Mouse (Mus musculus) right cerebral cortex, postnatal 10 days (tissue): ENCODE data around the gene Lenep.

Experiments used
- DNase-seq, 2 experiments: peaks; one replicate each; pipeline ENCODE4 v3.0.0; 2021; ENCODE audit warnings: low spot score in 2 of 2

The Lenep gene

DNA sequence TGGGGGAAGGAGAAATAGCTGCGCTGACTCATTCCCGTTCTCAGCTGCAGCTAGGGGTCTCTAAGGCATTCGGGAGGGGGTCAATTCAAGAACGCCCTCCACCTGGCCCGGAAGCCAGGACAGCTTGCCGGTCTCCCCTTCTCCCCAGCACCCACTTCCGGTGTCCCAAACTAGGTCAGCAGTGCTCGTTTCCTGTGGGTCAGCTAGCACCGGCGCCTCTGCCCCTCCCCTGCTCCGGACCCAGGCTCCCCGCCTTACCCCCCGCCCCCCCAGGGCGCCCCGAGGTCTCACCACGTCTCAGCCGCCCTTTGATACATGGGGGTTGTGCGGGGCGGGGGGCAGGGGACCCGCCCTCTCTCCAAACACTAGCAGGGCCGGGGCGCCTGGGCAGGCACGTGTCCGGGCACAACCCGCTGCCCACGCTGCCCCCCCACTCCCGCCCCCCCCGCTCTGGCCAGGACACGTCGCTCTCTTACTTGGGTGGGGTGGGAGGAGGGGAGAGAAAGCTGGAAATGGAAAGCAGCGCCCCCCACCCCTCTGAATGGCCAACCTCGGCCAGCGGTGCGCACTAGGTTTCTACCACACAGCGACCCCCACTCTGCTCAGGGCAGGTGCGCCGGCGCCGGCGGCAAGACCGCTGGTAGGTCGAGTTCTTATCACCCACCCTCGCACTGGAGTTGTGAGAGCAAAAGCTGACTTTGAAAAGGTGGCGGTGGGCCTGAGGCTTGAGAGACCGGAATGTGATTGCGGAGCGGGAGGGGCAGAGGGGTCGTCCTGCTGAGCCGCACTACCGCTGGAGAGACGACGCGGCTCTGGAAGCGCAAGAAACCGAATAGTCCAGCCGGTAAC is 10.7 kb downstream of the Lenep start:
- DNase-seq, result peak in 1 of 2 experiments; percentile 62

GRCm38 (mm10) chr3:89390699-89391662 is 11.6 kb downstream of the Lenep start:
- DNase-seq, result peak in 1 of 2 experiments; percentile 40

DNA sequence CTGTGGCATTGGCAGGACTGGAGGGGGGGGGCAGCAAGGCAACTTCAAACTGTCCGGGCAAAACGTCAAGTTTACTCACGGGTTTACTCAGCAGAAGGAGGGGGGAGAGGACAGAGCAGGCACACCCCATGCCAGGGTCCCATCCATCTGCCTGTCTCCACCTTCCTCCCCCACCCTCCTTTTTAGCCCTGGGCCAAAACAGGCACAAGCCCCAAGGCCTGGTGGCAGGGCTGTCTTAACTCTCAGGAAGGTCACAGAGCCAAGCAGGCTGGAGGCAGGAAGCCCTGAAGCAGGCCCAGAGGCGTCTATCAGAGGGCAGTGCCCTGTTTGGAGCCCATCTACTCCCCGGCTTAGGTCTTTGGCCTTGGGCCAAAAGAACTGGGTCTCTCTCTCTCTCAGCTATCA is 12.5 kb downstream of the Lenep start:
- DNase-seq, result peak in 1 of 2 experiments; percentile 48

DNA sequence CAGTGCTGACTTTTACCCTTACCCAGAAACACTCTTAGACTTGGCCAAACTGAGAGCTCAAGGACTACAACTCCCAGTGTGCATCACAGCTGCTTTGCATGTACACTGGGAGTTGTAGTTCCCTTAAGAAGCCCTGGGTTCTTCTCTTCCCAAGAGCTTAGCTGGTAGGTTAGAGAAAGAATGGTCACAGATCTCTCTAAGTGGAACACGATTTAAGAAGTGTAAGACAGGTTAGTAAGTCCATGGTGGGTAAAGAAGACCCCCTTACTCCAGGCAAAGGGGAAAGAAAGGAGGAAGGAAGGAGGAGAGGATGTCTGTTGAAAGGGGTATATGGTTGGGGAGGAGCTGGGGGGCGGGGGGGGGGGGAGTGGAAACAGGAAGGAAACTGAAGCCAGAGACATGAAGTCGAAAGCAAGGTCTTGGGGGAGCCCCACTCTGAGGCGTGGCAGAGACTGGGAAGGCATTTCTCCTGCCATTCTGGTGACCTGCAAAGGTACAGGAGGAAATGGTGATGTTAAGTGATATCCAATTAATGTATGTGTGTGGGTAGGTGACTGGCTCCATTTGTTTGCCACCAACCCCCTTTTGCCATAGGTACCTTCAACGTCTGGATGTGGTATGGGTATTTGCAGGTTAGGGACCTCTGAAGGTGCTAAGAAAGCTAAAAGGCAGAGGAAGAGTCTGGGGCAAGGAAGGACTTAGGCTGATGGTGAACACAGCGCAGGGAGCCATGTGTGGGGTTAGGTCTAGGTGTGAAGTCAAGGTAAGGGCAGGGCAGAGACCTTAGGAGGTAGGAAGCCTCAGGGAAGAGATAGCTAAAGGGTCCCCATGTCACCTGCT is 13.5 kb downstream of the Lenep start:
- peak; percentile 42 to 71 for DNase-seq

- peak; percentile 77 to 82 for DNase-seq
Observed at GRCm38 (mm10) chr3:89388134-89388881, 14.3 kb downstream of the Lenep start.

DNA sequence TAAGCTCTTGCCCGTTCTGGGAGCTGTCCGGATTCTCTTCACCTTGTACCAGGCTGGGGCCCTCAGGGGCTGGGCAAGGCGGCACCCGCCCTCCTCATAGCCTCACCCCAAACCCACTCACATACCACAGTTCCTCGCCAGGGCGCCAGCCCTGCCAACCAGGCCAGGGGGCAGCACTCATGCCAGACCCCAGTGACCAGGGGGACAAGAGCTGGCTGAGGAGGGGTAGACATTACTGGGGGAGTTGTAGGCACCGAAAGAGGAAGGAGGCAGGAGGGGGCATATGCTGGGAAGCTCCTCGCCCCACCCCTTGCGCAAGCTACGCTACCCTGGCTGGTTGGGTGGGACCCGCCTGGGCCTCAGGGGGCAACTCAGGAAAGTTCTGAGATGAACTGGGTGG is 15.0 kb downstream of the Lenep start:
- peak in 1 of 2 experiments; percentile 38 for DNase-seq

- DNase-seq, result no peak
Observed at GRCm38 (mm10) chr3:89386438-89387420, 15.9 kb downstream of the Lenep start.

- no peak for DNase-seq
Observed at GRCm38 (mm10) chr3:89385451-89385850, 17.1 kb downstream of the Lenep start.

DNA sequence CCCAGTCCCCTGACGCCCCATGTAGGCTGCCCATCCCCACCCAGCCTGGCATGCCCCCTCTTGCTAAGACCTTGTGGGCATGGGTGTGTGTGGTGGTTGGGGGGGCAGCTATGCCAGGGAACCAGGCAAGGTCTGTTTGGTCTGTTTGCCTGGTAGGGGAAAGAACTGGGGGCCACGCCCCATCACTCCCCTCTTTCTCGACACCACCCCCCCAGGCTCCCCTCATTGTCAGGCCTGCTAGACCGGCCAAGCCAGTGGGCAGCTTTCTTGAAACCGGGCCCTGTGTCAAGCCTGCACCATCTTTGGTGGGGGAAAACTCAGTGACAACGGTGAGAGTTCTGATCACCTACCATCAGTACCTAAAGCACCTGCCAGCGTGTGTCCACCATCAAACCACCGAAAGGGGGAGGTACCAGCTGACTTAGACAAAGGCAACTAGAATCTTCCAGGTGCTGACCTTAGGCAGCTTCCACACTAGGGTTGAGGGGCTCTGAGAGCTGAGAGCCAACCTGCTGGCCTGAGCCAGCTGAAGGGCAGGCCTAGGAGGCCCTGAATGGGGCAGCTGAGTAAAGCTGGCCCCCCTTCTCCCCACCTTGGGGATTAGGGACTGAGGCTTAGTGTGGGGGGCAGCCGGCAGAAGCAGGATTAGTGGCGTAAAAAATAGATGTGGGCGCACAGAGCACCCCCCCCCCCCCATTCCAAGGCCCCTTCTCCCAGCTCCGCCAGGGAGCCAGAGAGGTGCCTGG is 18.1 kb downstream of the Lenep start:
- no peak for DNase-seq

GRCm38 (mm10) chr3:89383651-89384255 is 18.8 kb downstream of the Lenep start:
- no peak for DNase-seq

DNA sequence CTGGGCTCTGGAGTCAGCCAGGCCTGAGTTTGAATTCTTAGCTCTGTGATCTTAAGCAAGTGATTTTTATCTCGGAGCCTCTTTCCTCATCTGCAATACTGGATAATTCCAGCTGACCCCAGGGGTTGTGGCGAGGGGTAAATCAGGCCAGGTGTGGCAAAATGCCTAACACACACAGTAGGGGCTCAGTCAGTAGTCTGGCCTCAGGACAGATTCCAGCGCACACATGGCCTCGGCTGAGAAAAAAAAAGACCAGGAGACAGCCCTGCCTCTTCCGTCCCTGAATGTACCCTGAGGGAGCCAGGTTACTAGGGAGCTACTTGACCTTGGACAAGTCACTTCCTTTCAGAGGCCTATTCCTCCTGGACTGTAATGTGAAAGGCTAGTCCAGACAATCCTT is 19.6 kb downstream of the Lenep start:
- no peak for DNase-seq

DNA sequence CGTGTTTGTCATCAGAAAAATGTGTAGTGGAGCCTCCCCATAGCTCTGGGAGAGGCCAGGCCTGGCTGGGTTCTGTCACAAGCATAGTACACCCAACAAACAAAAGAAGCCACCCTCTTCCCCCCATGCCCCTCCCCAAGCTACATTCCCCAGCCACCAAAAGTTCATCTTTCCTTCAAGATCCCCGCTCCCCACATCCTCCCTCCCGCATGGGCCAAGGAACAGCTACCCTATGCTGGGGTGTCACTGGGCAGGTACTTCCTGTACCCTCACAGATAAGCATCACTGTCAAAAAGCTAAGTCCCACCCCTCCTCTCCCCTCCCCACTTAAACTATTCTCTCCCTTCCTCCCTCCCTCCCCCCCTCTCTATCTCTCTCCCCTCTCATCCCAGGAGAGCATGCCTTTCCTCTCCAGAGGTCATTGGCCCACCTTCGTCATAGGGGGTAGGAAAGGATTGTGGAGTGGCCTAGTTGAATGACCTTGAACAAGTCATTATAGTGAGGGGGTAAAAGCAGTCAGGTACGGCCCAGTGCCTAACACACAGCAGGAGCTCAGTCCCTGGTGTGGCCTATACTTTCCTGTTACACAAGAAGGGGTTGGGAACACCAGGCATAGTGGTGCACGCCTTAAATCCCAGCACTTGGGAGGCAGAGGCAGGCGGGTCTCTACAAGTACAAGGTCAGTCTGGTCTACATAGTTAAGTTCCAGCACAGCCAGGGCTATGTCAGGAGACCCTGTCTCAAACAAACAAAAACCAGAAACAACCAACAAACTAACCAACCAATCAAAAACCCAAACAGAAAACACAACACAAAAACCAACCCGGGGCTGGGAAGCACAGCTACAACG is 20.3 kb downstream of the Lenep start:
- no peak for DNase-seq

GRCm38 (mm10) chr3:89381233-89381632 is 21.4 kb downstream of the Lenep start:
- DNase-seq, result no peak

DNA sequence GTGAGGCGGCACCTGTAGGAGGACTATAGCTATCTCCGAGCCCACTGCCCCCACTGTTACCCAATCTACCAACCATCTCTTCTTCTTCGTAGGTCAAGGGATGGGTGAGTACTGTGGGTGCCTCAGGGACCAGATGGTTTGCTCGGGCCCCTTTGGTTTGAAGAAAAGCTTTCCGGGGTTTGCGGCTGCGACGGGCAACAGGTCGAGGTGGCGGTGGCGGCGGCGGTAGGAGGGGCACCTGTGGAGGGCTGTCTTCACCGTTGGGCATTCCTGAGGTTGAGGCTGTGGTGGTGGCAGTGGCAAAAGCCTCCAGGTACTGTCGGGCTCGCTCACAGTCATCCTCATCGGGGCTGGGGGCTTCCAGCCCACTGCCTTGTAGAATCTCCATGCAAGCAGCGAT is 21.9 kb downstream of the Lenep start:
- no peak for DNase-seq

DNA sequence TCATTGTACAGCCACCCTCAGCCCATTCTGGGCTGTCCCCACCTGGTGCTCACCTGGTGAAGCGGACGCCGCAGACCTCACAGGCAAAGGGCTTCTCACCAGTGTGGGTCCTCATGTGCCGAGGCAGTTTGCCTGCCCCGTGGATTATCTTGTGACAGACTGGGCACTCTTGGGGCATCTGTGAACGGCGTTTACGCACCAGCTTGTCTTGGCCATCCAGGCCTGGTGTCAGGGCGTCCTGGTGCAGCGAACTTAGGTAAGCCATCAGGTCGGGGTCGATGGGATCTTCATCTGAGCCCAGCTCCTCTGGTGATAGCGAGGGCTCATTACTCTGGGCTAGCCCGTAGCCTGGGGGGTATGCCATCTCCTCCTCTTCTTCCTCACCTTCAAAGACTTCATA is 22.3 kb downstream of the Lenep start:
- no peak for DNase-seq

- peak in 1 of 2 experiments; percentile 36 for DNase-seq
Observed at GRCm38 (mm10) chr3:89379388-89380131, 23.0 kb downstream of the Lenep start.
